Mouse (Mus musculus) testis, adult 2 months (tissue): ENCODE data around the gene Ano10.

ENCODE experiments used
- CTCF ChIP-seq: fragments of 200-500 bp; IDR thresholded peaks from 2 replicates; pipeline ENCODE4 v1.5.1; 2012; ENCODE audit warnings: low read depth, mild to moderate bottlenecking, inconsistent platforms, low read length, moderate library complexity; ENCODE audit not compliant: control insufficient read depth, insufficient read depth, insufficient replicate concordance
- POLR2A ChIP-seq: fragments of 200-500 bp; IDR thresholded peaks from 2 replicates; pipeline ENCODE4 v1.6.1; 2012; ENCODE audit warnings: low read depth, mild to moderate bottlenecking, inconsistent platforms, low read length, moderate library complexity; ENCODE audit not compliant: control insufficient read depth

GRCm38 (mm10) chr9:122234741-122235140 lies 59.5 kb downstream of the Ano10 start:
- TF ChIP-seq CTCF (no peak), POLR2A (no peak)
